Mouse (Mus musculus) hindbrain, embryonic 10.5 days (tissue): ENCODE measurements around the gene Abca15. TPM values are rescaled to one million over a fixed set of nuclear protein-coding genes. Genes with fewer than 3 reads are reported as not detected.
"Not testable (repeated sequence)": the region's sequence is repeated elsewhere in the genome, so short reads cannot be mapped to it uniquely, and the experiment has no call there.

ENCODE experiments used
- DNase-seq: peaks from one replicate; pipeline ENCODE4 v3.0.0-alpha.2; 2017; ENCODE audit warnings: low spot score
- H3K27ac ChIP-seq: fragments of 300-500 bp; sonication (generic); 2 replicates; pipeline ENCODE4 v1.5.1; 2016; ENCODE audit warnings: mild to moderate bottlenecking, moderate library complexity
- H3K27me3 ChIP-seq: fragments of 300-500 bp; sonication (generic); 2 replicates; pipeline ENCODE4 v1.6.1; 2016; ENCODE audit warnings: mild to moderate bottlenecking; ENCODE audit not compliant: poor library complexity, insufficient read depth, severe bottlenecking
- H3K36me3 ChIP-seq: fragments of 300-500 bp; sonication (generic); 2 replicates; pipeline ENCODE4 v1.6.1; 2016; ENCODE audit warnings: mild to moderate bottlenecking, moderate library complexity
- H3K4me1 ChIP-seq: fragments of 300-500 bp; sonication (generic); replicated peaks from 2 replicates; pipeline ENCODE4 v1.6.1; 2016; ENCODE audit warnings: mild to moderate bottlenecking
- H3K4me3 ChIP-seq: fragments of 300-500 bp; sonication (generic); 2 replicates; pipeline ENCODE4 v1.5.1; 2016; ENCODE audit warnings: mild to moderate bottlenecking, moderate library complexity
- H3K9me3 ChIP-seq: fragments of 300-500 bp; sonication (generic); 2 replicates; pipeline ENCODE4 v1.6.1; 2016; ENCODE audit warnings: mild to moderate bottlenecking, moderate library complexity
- WGBS: fragments of 180-500 bp; shearing (Covaris S2); methylation state at CpG from one replicate; pipeline ENCODE4 v1.1.7; 2016; 5-methylcytosine and 5-hydroxymethylcytosine counted together
- polyA plus RNA-seq: library from polyadenylated mRNA; unstranded; fragments of >200 nt; fragmentation: Nextera tagmentation; extraction: Ambion mirVana; gene quantifications from 2 replicates; pipeline ENCODE4 v1.2.1, GENCODE M21; 2016

Gene Abca15
- not detected in 2 replicates for polyA plus RNA-seq

- WGBS, result 87% methylated on average over 22 of the region's 22 CpGs
- Histone ChIP-seq H3K27ac (no peak within 1 kb of the TSS), H3K4me3 (peak within 1 kb of the TSS; percentile 44), H3K36me3 (no peaks in the 10 kb centered on the region), H3K9me3 (no peaks in the 10 kb centered on the region), H3K4me1 (peaks cover 4% of the 10 kb centered on the region; the same call in 1 of the 2 replicates), H3K27me3 (0 out of 2 replicates have a peak, but pooled peaks cover 8% of the 10 kb centered on the region)
- no peak for DNase-seq
Observed at GRCm38 (mm10) chr7:120328087-120328793, at the start of gene Abca15. TSS of gene Abca15 (plus strand) at chr7:120328670.

GRCm38 (mm10) chr7:120285286-120285685 lies 43.2 kb upstream of the Abca15 start:
- WGBS, result 86% methylated on average over 3 of the region's 3 CpGs
- Histone ChIP-seq H3K4me1 (no peaks in the 10 kb centered on the region), H3K36me3 (no peaks in the 10 kb centered on the region), H3K27ac (no peak overlapping the region), H3K4me3 (no peak overlapping the region), H3K9me3 (no peaks in the 10 kb centered on the region), H3K27me3 (no peaks in the 10 kb centered on the region)
- DNase-seq, result no peak

- Histone ChIP-seq H3K27me3 (no peaks in the 10 kb centered on the region), H3K4me1 (no peaks in the 10 kb centered on the region), H3K9me3 (no peaks in the 10 kb centered on the region), H3K27ac (no peak overlapping the region), H3K36me3 (no peaks in the 10 kb centered on the region), H3K4me3 (no peak overlapping the region)
- DNase-seq, result no peak
- 84% methylated on average over 1 of the region's 1 CpGs for WGBS
Observed at GRCm38 (mm10) chr7:120316086-120316485, 12.4 kb upstream of the Abca15 start.

- WGBS, result 42% methylated on average over 4 of the region's 4 CpGs
- DNase-seq, result no peak
- H3K9me3 ChIP-seq, result no peaks in the 10 kb centered on the region
- H3K27me3 ChIP-seq, result 0 out of 2 replicates have a peak, but pooled peaks cover 1% of the 10 kb centered on the region
- no peak overlapping the region for H3K4me3 ChIP-seq
- H3K36me3 ChIP-seq, result no peaks in the 10 kb centered on the region
- peaks cover 4% of the 10 kb centered on the region; the same call in 1 of the 2 replicates for H3K4me1 ChIP-seq
- no peak overlapping the region for H3K27ac ChIP-seq
Observed at GRCm38 (mm10) chr7:120322963-120323362, 5.5 kb upstream of the Abca15 start.

- WGBS, result 63% methylated on average over 2 of the region's 2 CpGs
Observed at GRCm38 (mm10) chr7:120325911-120326310, 2.6 kb upstream of the Abca15 start.

GRCm38 (mm10) chr7:120327220-120328073 lies 1.0 kb upstream of the Abca15 start:
- H3K4me1 ChIP-seq, result peaks cover 4% of the 10 kb centered on the region; the same call in 1 of the 2 replicates
- no peaks in the 10 kb centered on the region for H3K9me3 ChIP-seq
- WGBS, result 21% methylated on average over 22 of the region's 22 CpGs

More at GRCm38 (mm10) chr7:120325911-120326310, 2.6 kb upstream of the Abca15 start:
- H3K4me3 ChIP-seq, H3K27me3 ChIP-seq, H3K4me1 ChIP-seq, H3K9me3 ChIP-seq, H3K36me3 ChIP-seq, DNase-seq, H3K27ac ChIP-seq: not testable (repeated sequence)

GRCm38 (mm10) chr7:120361159-120361558 lies 32.7 kb downstream of the Abca15 start:
- Histone ChIP-seq H3K9me3 (no peaks in the 10 kb centered on the region), H3K27ac (no peak overlapping the region), H3K27me3 (no peaks in the 10 kb centered on the region), H3K36me3 (no peaks in the 10 kb centered on the region), H3K4me1 (no peaks in the 10 kb centered on the region), H3K4me3 (no peak overlapping the region)
- 35% methylated on average over 13 of the region's 13 CpGs for WGBS
- DNase-seq, result peak; percentile 40

More at GRCm38 (mm10) chr7:120327220-120328073, 1.0 kb upstream of the Abca15 start:
- Histone ChIP-seq H3K27ac (no peak overlapping the region; the same call in 1 of the 2 replicates), H3K27me3 (0 out of 2 replicates have a peak, but pooled peaks cover 8% of the 10 kb centered on the region), H3K36me3 (no peaks in the 10 kb centered on the region), H3K4me3 (peak overlapping the region; percentile 44)
- DNase-seq, result peak; percentile 29

- H3K36me3 ChIP-seq, result no peaks in the 10 kb centered on the region
- WGBS, result 79% methylated on average over 10 of the region's 10 CpGs
Observed at GRCm38 (mm10) chr7:120409447-120409846, 81.0 kb downstream of the Abca15 start, which contains the start of gene Abca16. TSS of gene Abca16 (plus strand) at chr7:120409647.

GRCm38 (mm10) chr7:120412391-120412790 lies 83.9 kb downstream of the Abca15 start:
- DNase-seq, result no peak
- Histone ChIP-seq H3K4me3 (no peak overlapping the region), H3K4me1 (no peaks in the 10 kb centered on the region), H3K36me3 (no peaks in the 10 kb centered on the region), H3K27me3 (no peaks in the 10 kb centered on the region), H3K27ac (no peak overlapping the region), H3K9me3 (no peaks in the 10 kb centered on the region)
- 88% methylated on average over 1 of the region's 1 CpGs for WGBS

More at GRCm38 (mm10) chr7:120409447-120409846, 81.0 kb downstream of the Abca15 start, which contains the start of gene Abca16:
- H3K4me1 ChIP-seq, result no peaks in the 10 kb centered on the region
- H3K27me3 ChIP-seq, result no peaks in the 10 kb centered on the region
- H3K9me3 ChIP-seq, result no peaks in the 10 kb centered on the region
- peak; percentile 4 for DNase-seq
- H3K4me3 ChIP-seq, result no peak within 1 kb of the TSS
- H3K27ac ChIP-seq, result no peak within 1 kb of the TSS

- Histone ChIP-seq H3K27me3 (no peaks in the 10 kb centered on the region), H3K36me3 (no peaks in the 10 kb centered on the region), H3K9me3 (no peaks in the 10 kb centered on the region), H3K4me3 (no peak overlapping the region), H3K27ac (no peak overlapping the region), H3K4me1 (no peaks in the 10 kb centered on the region)
- peak; percentile 10 for DNase-seq
- WGBS, result 24% methylated on average over 3 of the region's 3 CpGs
Observed at GRCm38 (mm10) chr7:120426625-120427024, 98.2 kb downstream of the Abca15 start.

GRCm38 (mm10) chr7:120431464-120431863 lies 103.0 kb downstream of the Abca15 start:
- no peak for DNase-seq

More at GRCm38 (mm10) chr7:120431464-120431863, 103.0 kb downstream of the Abca15 start:
- Histone ChIP-seq H3K9me3 (no peaks in the 10 kb centered on the region), H3K27me3 (no peaks in the 10 kb centered on the region), H3K36me3 (no peaks in the 10 kb centered on the region), H3K27ac (no peak overlapping the region), H3K4me1 (no peaks in the 10 kb centered on the region), H3K4me3 (no peak overlapping the region)
